Mouse (Mus musculus) liver, embryonic 15.5 days (tissue): ENCODE results near the gene Ccnk. TPM values are rescaled to one million over a fixed set of nuclear protein-coding genes. Genes with fewer than 3 reads are reported as not detected.

ENCODE experiments used
- ATAC-seq: fragments of 200-750 bp; cut with Nextera tagmentation; 2 replicates; pipeline ENCODE4 v1.8.0; 2017; ENCODE audit warnings: moderate number of reproducible peaks, mild to moderate bottlenecking, moderate library complexity; ENCODE audit not compliant: insufficient read depth
- H3K27ac ChIP-seq: fragments of 300-500 bp; sonication (generic); replicated peaks from 2 replicates; pipeline ENCODE4 v1.5.1; 2015; ENCODE audit warnings: mild to moderate bottlenecking, inconsistent platforms
- H3K27me3 ChIP-seq: fragments of 300-500 bp; sonication (generic); 2 replicates; pipeline ENCODE4 v1.6.1; 2015; ENCODE audit warnings: mild to moderate bottlenecking, inconsistent platforms
- H3K36me3 ChIP-seq: fragments of 300-500 bp; sonication (generic); replicated peaks from 2 replicates; pipeline ENCODE4 v1.6.1; 2015; ENCODE audit warnings: moderate library complexity, mild to moderate bottlenecking, inconsistent platforms
- H3K4me1 ChIP-seq: fragments of 300-500 bp; sonication (generic); replicated peaks from 2 replicates; pipeline ENCODE4 v1.6.1; 2015; ENCODE audit warnings: inconsistent platforms
- H3K4me2 ChIP-seq: fragments of 300-500 bp; sonication (generic); 2 replicates; pipeline ENCODE4 v1.6.1; 2015; ENCODE audit warnings: moderate library complexity, mild to moderate bottlenecking, inconsistent platforms
- H3K4me3 ChIP-seq: fragments of 300-500 bp; sonication (generic); replicated peaks from 2 replicates; pipeline ENCODE4 v1.5.1; 2015; ENCODE audit warnings: mild to moderate bottlenecking, inconsistent platforms
- H3K9ac ChIP-seq: fragments of 300-500 bp; sonication (generic); 2 replicates; pipeline ENCODE4 v1.6.1; 2015; ENCODE audit warnings: moderate library complexity, mild to moderate bottlenecking, inconsistent platforms
- H3K9me3 ChIP-seq: fragments of 300-500 bp; sonication (generic); replicated peaks from 2 replicates; pipeline ENCODE4 v1.6.1; 2016; ENCODE audit warnings: inconsistent platforms
- WGBS: fragments of 180-500 bp; shearing (Covaris S2); methylation state at CpG from one replicate; pipeline ENCODE4 v1.1.7; 2015; ENCODE audit warnings: mixed read lengths; ENCODE audit not compliant: insufficient replicate concordance; 5-methylcytosine and 5-hydroxymethylcytosine counted together
- polyA plus RNA-seq: library from polyadenylated mRNA; unstranded; fragments of >200 nt; fragmentation: Nextera tagmentation; extraction: Ambion mirVana; gene quantifications from 2 replicates; pipeline ENCODE4 v1.2.1, GENCODE M21; 2015

Gene Ccnk
- polyA plus RNA-seq = 1.4 and 1.7 TPM in 2 replicates

- under 1% methylated on average over 82 of the region's 82 CpGs for WGBS
- peaks cover 24% of the 10 kb centered on the region for H3K36me3 ChIP-seq
Measured at GRCm38 (mm10) chr12:108179321-108180266, at the start of gene Ccnk. Ccnk (plus strand) TSS chr12:108179579.

GRCm38 (mm10) chr12:108132450-108133070 lies 46.8 kb upstream of the Ccnk start:
- H3K4me3 ChIP-seq = no peak overlapping the region
- no peaks in the 10 kb centered on the region for H3K9me3 ChIP-seq
- H3K27ac ChIP-seq = no peak overlapping the region
- H3K4me1 ChIP-seq = no peaks in the 10 kb centered on the region
- H3K9ac ChIP-seq = no peak overlapping the region
- no peak for ATAC-seq
- peaks cover 90% of the 10 kb centered on the region for H3K36me3 ChIP-seq
- no peaks in the 10 kb centered on the region for H3K27me3 ChIP-seq
- H3K4me2 ChIP-seq = no peak overlapping the region
- WGBS = 86% methylated on average over 8 of the region's 8 CpGs

More at GRCm38 (mm10) chr12:108179321-108180266, at the start of gene Ccnk:
- H3K4me3 ChIP-seq = peak within 1 kb of the TSS; percentile 98
- H3K27me3 ChIP-seq = no peaks in the 10 kb centered on the region
- H3K9me3 ChIP-seq = no peaks in the 10 kb centered on the region
- H3K4me1 ChIP-seq = peaks cover 44% of the 10 kb centered on the region
- H3K4me2 ChIP-seq = peak within 1 kb of the TSS; percentile 92
- peak within 1 kb of the TSS; percentile 97 for H3K9ac ChIP-seq
- ATAC-seq = peak; percentile 95
- peak within 1 kb of the TSS; percentile 96 for H3K27ac ChIP-seq

GRCm38 (mm10) chr12:108133181-108133580 lies 46.2 kb upstream of the Ccnk start:
- no peaks in the 10 kb centered on the region for H3K9me3 ChIP-seq
- H3K4me1 ChIP-seq = no peaks in the 10 kb centered on the region
- 87% methylated on average over 2 of the region's 2 CpGs for WGBS
- H3K36me3 ChIP-seq = peaks cover 90% of the 10 kb centered on the region
- H3K4me3 ChIP-seq = no peak overlapping the region
- no peak for ATAC-seq
- H3K4me2 ChIP-seq = no peak overlapping the region
- H3K9ac ChIP-seq = no peak overlapping the region
- H3K27me3 ChIP-seq = no peaks in the 10 kb centered on the region
- no peak overlapping the region for H3K27ac ChIP-seq

GRCm38 (mm10) chr12:108135610-108136208 lies 43.7 kb upstream of the Ccnk start:
- Histone ChIP-seq H3K4me3 (no peak overlapping the region), H3K27me3 (no peaks in the 10 kb centered on the region), H3K36me3 (peaks cover 78% of the 10 kb centered on the region), H3K4me1 (no peaks in the 10 kb centered on the region), H3K9ac (no peak overlapping the region), H3K27ac (no peak overlapping the region), H3K4me2 (no peak overlapping the region), H3K9me3 (no peaks in the 10 kb centered on the region)
- ATAC-seq = no peak
- 76% methylated on average over 6 of the region's 6 CpGs for WGBS

- Histone ChIP-seq H3K4me1 (no peaks in the 10 kb centered on the region), H3K27me3 (no peaks in the 10 kb centered on the region), H3K9ac (no peak overlapping the region), H3K4me2 (no peak overlapping the region), H3K9me3 (no peaks in the 10 kb centered on the region), H3K4me3 (no peak overlapping the region), H3K27ac (no peak overlapping the region), H3K36me3 (peaks cover 67% of the 10 kb centered on the region)
- ATAC-seq = no peak; the same call in 1 of the 2 replicates
- WGBS = 83% methylated on average over 5 of the region's 5 CpGs
Measured at GRCm38 (mm10) chr12:108143624-108144498, 35.5 kb upstream of the Ccnk start.

- no peaks in the 10 kb centered on the region for H3K27me3 ChIP-seq
- no peak overlapping the region for H3K4me2 ChIP-seq
- H3K36me3 ChIP-seq = peaks cover 74% of the 10 kb centered on the region
- no peak overlapping the region for H3K9ac ChIP-seq
- ATAC-seq = no peak
- H3K4me3 ChIP-seq = no peak overlapping the region
- H3K27ac ChIP-seq = no peak overlapping the region
- 84% methylated on average over 3 of the region's 3 CpGs for WGBS
- no peaks in the 10 kb centered on the region for H3K9me3 ChIP-seq
- no peaks in the 10 kb centered on the region for H3K4me1 ChIP-seq
Measured at GRCm38 (mm10) chr12:108145198-108145597, 34.2 kb upstream of the Ccnk start.

GRCm38 (mm10) chr12:108149764-108150163 lies 29.6 kb upstream of the Ccnk start:
- WGBS = 60% methylated on average over 3 of the region's 3 CpGs

GRCm38 (mm10) chr12:108152743-108153142 lies 26.6 kb upstream of the Ccnk start:
- H3K9ac ChIP-seq = no peak overlapping the region
- ATAC-seq = no peak
- no peak overlapping the region for H3K27ac ChIP-seq
- H3K27me3 ChIP-seq = no peaks in the 10 kb centered on the region
- H3K36me3 ChIP-seq = peaks cover 85% of the 10 kb centered on the region
- no peaks in the 10 kb centered on the region for H3K4me1 ChIP-seq
- H3K4me2 ChIP-seq = no peak overlapping the region
- no peaks in the 10 kb centered on the region for H3K9me3 ChIP-seq
- no peak overlapping the region for H3K4me3 ChIP-seq
- WGBS = 86% methylated on average over 2 of the region's 2 CpGs

More at GRCm38 (mm10) chr12:108149764-108150163, 29.6 kb upstream of the Ccnk start:
- Histone ChIP-seq H3K27ac (no peak overlapping the region), H3K27me3 (no peaks in the 10 kb centered on the region), H3K9ac (no peak overlapping the region), H3K4me3 (no peak overlapping the region), H3K9me3 (no peaks in the 10 kb centered on the region), H3K4me2 (no peak overlapping the region), H3K4me1 (no peaks in the 10 kb centered on the region), H3K36me3 (peaks cover 82% of the 10 kb centered on the region)
- no peak for ATAC-seq

- H3K27ac ChIP-seq = no peak overlapping the region
- no peaks in the 10 kb centered on the region for H3K27me3 ChIP-seq
- H3K36me3 ChIP-seq = peaks cover 89% of the 10 kb centered on the region
- no peak overlapping the region for H3K4me3 ChIP-seq
- ATAC-seq = no peak
- H3K9ac ChIP-seq = no peak overlapping the region
- H3K4me2 ChIP-seq = no peak overlapping the region
- H3K9me3 ChIP-seq = no peaks in the 10 kb centered on the region
- no peaks in the 10 kb centered on the region; the same call in 1 of the 2 replicates for H3K4me1 ChIP-seq
Measured at GRCm38 (mm10) chr12:108159863-108160262, 19.5 kb upstream of the Ccnk start.

GRCm38 (mm10) chr12:108162036-108162435 lies 17.3 kb upstream of the Ccnk start:
- no peaks in the 10 kb centered on the region for H3K9me3 ChIP-seq
- H3K9ac ChIP-seq = no peak overlapping the region
- H3K4me1 ChIP-seq = no peaks in the 10 kb centered on the region; the same call in 1 of the 2 replicates
- H3K4me2 ChIP-seq = no peak overlapping the region
- H3K36me3 ChIP-seq = peaks cover 70% of the 10 kb centered on the region
- H3K27me3 ChIP-seq = no peaks in the 10 kb centered on the region
- H3K27ac ChIP-seq = no peak overlapping the region
- WGBS = 83% methylated on average over 1 of the region's 1 CpGs
- ATAC-seq = no peak
- no peak overlapping the region for H3K4me3 ChIP-seq
